Mouse (Mus musculus): ENCODE measurements around the gene Rap2a.

The Rap2a gene

GRCm38 (mm10) chr14:120542445-120542844, 64.2 kb downstream of the Rap2a start:
- DNase-seq (ENCODE audit: low read depth, low spot score): peak; percentile 21

GRCm38 (mm10) chr14:120542976-120543375, 64.7 kb downstream of the Rap2a start:
- no peak for DNase-seq (ENCODE audit: low read depth, low spot score)

- DNase-seq (ENCODE audit: low read depth, low spot score): no peak
Observed at GRCm38 (mm10) chr14:120543846-120544245, 65.6 kb downstream of the Rap2a start.

- no peak for DNase-seq (ENCODE audit: low read depth, low spot score)
Observed at GRCm38 (mm10) chr14:120544495-120544894, 66.3 kb downstream of the Rap2a start.

- DNase-seq (ENCODE audit: low read depth, low spot score): no peak
Observed at GRCm38 (mm10) chr14:120544946-120545345, 66.7 kb downstream of the Rap2a start.

All from skeletal muscle tissue, adult 2 months (tissue).